Mouse (Mus musculus) T-helper 2 cell (primary cell): ENCODE results near the gene Ankrd13b.

Experiments used
- in situ Hi-C: fragments of 300-600 bp; cut with MboI, MseI; formaldehyde crosslinking; loops from one replicate; pipeline ENCODE4 v1.15.1; 2025; ENCODE audit warnings: high pct_unique_total_duplicates

Gene Ankrd13b

DNA sequence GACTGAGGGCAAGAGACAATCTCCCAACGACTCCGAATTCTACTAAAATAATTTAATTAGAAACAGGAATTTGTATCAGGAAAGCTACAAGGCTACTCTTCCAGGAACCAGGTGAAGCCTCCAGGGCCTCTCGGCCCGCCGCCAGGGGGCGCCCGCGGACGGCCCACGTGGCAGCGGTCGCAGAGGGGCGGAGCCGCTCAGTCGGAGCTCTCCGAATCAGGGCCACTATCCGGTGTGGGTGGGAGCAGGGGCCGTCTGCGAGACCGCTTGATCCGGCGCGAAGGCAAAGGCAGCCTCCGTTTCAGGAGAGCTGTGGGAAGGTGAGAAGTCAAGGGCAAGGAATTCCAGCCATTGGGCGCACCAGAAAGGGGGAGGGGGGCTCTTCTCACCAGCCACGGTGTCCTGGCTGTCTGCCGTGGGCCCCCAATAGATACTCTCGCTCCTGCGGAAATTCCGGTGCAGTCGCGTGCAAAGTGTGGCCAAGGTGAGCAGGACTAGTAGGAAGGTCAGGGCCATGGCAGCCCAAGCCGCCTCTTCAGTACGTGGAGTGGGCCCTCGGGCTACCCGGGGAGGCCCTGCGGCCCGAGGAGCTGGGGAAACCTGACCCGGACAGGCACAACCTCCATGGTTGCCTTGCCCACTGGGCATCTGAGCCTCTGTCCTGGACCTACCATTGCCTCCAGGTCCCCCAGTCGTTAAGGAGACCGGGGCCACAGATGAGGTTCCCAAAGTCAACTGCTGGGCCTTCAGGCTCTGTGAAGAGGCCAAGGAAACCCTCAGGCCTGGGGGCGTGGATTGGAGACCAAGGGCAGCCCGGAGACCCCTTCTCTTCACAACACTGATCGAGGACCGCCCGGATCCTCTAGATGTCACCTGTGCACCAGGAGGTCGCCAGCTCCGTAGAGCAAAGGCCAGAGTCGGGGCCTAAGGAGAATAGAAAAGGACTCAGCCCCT lies 18.9 kb upstream of the Ankrd13b start:
- in situ Hi-C loops = no loop called here

DNA sequence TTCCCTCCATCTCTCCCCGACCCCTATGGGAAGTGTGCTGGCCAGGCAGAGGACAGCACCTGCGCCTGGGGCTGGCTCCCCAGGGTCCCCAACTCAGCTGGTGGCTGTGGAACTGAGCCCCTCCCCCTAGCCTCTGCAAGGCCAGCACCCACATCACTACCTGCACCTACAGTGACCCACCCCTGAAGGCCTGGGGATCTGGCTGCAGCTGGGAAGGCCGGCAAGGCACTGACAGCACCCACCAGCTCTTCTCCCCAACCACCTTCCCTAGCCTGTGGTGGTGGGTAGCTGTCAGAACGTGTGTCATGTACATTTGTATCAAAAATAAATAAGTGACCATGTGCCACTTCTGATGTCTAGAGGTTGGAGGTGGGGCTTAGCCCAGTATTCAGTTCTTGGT lies 17.9 kb upstream of the Ankrd13b start:
- in situ Hi-C loops = no loop called here

DNA sequence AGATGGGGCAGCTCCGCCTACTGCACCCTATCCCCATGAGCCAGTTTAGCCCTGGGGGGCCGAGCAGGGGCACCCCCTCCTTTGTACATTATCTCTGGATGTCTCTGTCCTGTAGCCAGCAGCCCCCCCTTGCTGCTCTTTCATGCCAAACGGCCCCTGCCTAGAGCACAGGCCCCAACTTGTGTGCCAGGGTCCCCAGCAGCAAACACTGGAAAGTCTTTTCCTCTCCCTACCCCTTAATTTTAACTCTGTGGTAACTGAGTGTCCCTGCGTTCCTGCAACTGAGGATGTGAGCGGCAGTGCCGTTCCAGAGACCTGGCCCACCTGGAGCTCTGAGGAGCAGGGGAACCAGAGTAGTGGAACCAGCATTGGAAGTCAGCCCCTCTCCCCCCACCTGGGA lies 17.5 kb upstream of the Ankrd13b start:
- in situ Hi-C loops = no loop called here

DNA sequence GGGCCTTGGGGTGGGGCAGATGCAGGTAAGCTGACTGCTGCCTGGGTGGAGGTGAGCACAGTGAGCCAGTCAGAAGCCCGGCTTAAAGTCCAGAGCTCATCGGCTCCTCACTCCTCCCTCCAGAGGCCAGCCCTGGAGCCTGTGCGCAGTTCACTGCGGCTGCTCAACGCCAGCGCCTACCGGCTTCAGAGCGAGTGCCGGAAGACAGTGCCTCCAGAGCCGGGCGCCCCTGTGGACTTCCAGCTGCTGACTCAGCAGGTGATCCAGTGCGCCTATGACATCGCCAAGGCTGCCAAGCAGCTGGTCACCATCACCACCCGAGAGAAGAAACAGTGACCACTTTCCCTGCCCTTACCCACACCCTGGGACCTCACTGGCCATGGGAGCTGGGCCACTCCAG lies 16.8 kb upstream of the Ankrd13b start:
- in situ Hi-C loops = no loop called here

DNA sequence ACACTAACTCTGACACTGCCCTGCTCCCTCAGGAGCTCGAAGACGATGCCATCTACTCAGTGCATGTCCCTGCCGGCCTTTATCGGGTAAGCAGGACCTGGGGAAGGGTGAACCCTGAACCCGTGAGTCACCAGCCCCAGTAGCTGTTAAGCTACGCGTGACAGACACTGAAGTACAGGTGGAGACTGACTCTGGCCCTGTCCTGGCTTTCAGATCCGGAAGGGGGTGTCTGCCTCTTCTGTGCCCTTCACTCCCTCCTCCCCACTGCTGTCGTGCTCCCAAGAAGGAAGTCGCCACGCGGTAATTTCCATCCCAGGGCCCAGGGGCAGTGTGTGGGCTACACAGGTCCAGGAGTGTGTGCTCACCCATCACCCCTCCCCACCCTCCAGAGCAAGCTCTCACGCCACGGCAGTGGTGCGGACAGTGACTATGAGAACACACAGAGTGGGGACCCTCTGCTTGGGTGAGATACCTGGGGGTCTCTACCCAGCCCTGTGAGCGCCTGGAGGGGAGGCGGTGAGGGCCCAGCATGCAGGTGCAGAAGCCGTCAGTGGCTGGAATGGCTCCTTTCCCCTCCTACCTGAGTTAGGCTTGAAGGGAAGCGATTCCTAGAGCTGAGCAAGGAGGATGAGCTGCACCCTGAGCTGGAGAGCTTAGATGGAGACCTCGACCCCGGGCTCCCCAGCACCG lies 16.0 kb upstream of the Ankrd13b start:
- in situ Hi-C loops = no loop called here

DNA sequence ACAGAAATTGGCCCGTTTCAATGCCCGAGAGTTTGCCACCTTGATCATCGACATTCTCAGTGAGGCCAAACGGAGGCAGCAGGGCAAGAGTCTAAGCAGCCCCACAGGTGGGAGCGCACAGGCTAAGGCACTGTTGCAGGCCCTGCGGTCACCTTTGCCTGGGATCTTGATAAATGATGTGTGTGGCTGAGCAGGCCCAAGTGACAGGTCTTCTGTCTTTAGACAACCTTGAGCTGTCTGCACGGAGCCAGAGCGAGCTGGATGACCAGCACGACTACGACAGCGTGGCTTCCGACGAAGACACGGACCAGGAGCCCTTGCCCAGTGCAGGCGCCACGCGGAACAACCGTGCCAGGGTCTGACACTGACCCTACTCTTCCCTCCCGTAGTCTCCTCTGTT lies 14.9 kb upstream of the Ankrd13b start:
- in situ Hi-C loops = no loop called here

DNA sequence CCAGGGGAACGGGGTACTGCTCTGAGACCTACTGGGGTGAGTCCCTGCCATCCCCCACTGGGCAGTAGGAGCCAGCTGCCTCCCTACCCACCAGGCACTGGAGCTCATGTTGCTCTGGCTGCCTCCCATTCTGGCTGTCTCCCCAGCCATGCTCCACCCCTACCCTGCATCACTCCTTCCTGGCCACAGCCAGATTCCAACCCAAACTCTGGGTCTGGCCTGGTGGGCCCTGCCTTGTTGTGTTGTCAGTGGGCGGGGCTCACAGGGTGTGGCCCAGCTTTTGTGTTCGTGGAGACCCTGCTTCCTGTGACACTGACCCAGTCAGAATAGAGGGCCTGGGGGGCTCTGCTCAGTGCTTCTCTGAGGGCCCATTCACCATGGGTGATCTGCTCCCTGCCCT lies 14.0 kb upstream of the Ankrd13b start:
- in situ Hi-C loops = no loop called here

DNA sequence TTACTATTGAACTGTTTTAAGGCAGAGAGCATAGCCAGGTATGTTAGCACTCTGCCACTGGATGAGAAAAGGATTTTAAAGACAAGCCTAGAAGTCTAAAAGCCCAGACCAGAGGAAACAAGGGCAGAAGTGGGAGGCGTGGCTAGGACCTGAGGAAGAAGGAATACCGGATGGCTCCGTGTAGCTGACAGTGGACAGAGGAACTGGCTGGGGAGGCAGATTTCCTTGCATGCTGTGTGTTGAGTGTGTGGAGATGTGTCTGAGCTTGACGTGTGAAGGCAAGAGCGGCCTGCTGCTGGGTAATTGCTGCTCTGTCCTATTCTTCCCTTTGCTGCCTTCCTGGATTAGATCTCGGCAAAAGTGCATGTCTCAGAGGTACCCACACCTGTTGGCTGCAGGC lies 13.0 kb upstream of the Ankrd13b start:
- in situ Hi-C loops = no loop called here

DNA sequence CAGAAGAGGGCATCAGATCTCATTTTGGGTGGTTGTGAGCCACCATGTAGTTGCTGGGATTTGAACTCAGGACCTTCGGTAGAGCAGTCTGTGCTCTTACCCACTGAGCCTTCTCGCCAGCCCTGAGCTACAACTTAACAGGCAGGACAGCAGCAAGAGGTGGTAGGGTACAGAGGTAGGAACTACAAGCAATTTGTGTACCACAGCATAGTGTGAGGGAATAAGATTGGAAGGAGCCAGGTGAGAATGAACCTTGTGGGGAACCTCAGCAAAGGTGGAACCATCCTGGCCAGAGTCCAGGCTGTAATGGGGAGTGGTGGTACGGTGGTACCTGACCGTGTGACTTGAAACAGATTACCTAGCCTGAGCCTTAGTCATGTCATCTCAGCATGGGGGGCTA lies 12.5 kb upstream of the Ankrd13b start:
- in situ Hi-C loops = no loop called here

DNA sequence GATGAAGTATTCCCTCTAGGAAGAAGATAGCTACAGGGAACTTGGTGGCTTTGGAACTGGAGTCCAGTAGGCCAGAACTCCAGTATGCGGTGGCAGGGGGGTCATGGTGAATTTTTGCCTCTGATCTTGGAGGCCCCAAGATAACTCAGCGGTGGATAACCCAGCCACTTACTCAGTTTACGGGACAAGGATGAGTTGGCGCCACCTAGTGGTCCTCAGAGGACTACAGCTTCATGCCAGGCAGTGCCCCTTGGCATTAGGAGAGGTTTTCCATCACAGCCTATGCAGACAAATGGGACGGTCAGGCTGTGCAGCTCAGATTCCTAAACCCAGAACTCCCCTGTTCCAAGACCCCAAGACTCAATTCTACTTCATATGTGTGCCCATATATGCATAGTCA lies 11.9 kb upstream of the Ankrd13b start:
- in situ Hi-C loops = no loop called here

DNA sequence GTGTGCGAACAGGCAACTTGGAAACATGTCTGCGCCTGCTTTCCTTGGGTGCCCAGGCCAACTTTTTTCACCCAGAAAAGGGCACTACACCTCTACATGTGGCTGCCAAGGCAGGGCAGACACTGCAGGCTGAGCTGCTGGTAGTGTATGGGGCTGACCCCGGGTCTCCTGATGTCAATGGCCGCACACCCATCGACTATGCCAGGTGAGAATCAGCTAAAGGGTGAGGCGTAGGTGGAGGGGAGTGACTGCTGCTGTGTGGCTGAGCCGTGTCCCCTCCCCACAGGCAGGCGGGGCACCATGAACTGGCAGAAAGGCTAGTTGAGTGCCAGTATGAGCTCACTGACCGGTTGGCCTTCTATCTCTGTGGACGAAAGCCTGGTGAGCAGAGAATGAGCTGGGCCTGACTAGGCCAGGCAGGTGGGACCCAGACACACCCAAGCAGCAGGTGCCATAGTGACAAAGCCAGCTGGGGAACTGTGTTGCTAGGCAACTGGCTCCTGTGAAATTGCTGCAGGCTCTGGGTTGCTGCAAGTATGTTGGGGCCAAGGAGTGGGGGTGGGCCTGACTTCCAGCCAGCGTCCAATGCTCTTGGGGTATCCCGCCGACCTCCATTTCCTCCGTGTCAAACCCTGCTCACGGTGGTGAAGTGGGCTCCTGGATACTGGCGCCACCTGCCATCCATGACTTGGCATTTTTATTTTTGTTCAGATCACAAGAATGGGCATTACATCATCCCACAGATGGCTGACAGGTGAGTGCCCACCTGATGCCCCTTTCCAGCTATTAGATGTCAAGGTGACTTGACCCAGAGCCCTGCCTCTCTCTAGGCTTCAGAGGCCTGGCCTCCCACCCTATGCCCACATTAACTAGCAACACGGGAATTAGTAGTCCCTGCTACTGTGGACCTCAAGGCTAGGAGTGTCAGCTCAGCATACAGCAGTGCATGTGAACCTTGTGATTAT lies 11.2 kb upstream of the Ankrd13b start:
- in situ Hi-C loops = no loop called here

DNA sequence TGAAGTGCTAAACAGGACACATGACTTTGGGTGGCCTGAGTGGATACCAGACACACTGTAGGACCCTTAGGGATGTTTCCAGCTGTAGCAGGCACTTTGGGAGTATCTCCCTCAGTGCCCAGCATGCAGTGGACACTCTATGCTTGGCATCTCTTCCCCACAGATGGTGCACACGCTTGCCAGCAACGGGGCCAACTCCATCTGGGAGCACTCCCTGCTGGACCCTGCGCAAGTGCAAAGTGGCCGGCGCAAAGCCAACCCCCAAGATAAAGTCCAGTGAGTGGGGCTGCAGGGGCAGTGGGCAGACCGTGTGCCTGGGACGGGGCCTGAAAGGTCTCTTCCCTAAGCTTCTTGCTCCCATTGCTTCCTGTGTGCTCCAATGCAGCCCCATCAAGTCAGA lies 9.9 kb upstream of the Ankrd13b start:
- in situ Hi-C loops = no loop called here

DNA sequence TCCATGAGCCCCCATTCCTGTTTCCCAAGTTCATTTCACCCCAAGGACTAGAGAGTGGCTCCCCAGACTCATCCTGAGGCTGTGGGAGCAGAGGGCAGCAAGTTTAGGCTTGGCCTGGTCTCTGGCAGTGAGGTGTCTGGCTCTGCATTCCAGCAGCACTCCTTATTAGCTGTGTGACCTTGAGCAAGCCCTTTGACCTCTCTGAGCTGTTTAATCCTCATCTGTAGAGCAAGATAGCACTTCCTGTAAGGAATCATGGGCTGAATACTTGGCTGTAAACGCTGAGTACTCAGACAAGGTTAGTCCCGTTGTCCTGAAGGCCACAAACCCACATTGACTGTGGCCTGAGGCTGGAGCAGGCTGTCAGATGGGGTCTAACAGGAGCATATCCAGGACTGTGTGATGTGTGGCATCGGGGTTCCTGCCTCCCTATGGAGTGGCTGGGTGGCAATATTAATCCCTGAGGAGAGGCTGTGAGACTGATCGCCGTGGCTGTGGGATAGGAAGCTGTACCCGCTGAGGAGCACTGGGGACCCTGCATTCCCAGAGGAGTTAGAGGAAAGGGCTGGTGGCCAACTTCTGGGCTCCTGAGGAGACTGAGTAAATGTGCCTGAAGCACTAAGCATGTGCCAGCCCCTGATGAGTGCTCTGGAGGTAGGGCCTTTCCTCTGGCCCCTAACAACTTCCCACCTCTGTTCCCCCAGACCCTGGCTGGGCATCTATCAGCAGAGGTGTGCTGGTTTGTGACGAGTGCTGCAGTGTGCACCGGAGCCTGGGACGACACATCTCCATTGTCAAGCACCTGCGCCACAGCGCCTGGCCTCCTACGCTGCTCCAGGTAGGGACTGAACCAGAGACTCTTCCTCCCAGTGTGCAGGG lies 9.0 kb upstream of the Ankrd13b start:
- in situ Hi-C loops = no loop called here

DNA sequence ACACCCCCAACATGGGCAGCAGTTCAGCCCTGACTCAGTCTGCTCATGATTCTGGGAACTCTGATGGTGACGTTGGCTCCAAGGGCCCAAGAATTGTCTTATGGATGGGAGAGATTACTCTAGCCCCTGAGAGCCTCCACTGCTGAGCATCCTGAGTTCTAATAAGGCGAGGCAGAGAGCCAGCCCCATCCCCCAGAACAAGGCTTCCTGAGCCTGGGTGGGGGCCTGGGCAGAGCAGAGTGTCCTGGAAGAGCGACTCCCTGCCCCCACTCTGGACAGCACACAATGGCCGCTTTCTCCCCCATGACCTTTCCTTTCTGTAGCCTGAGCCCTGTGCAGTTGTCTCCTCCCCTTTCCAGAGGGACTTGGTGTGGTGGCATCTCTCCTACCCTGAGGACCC lies 8.4 kb upstream of the Ankrd13b start:
- in situ Hi-C loops = no loop called here

DNA sequence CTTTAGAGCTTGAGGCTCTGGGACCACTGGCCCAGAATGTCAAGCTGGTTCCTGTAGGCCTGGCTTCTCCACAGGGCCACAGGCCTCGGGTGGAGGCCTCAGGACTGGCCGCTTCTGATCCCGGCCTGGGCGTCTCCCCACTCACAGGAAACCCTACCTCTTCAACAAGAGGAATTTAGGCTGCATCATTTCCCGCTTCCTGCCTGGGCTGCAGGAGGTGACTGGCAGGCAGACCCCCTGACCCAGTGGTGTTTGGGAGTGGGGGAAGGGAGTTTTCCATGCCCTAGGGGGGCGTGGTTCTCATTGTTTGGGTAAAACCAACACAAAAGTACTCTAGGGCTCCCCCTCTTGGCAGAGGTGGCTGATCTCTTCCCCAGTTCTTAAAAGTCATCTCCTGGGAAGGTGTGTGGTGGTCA lies 7.9 kb upstream of the Ankrd13b start:
- in situ Hi-C loops = no loop called here

DNA sequence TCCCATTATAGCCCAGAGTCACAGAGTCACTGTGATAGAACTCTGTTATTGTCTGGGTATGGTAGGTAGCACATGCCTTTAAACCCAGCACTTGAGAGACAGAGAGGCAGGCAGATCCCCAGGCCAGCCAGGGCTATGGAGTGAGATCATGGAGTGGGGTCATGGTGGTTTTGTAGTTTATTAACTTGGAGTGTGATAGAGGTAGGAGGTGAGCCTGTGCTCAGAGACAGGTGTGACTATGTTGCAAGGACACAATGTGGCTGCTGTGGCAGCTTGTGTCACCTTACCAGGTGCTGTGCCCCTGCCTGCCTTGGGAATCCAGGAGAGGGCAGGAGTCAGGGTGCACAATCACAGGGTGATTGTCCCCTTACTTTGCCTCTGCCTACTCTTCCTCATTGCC lies 6.0 kb upstream of the Ankrd13b start:
- in situ Hi-C loops = no loop called here

DNA sequence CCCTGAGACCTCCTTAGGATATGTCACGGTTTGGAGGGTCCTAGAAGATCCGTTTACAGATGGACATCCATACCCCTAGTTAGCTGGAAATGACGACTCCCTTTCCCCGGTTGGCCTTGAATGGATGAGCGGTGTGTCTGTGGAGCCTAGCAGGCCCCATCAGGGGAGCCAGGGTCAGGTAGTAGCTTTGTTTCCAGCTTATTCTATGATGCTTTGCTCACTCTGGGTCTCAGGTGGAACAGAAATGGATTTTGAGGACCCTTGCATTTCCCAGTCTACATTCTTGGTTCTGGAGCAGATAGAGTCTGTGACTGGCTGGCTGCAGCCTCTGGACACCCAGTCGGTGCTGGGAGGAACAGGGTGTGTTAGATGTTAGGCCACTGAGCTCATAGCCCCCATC lies 5.3 kb upstream of the Ankrd13b start:
- in situ Hi-C loops = no loop called here

DNA sequence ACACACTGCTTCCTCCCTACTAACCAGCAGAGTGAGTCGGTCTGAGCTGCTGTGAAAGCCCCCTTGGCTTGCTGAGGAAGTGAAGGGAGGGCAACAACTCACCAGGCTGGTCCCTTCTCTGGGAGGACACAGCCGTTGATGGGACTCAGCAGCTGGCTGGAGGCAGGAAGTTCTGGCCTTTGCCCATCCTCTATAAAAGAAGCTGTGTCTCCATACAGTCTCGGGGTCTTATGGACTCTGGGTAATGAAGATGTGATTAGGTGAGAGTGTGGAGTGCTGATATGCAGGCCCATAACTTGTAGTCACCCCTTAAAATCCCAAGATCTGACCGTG lies 4.8 kb upstream of the Ankrd13b start:
- in situ Hi-C loops = no loop called here

DNA sequence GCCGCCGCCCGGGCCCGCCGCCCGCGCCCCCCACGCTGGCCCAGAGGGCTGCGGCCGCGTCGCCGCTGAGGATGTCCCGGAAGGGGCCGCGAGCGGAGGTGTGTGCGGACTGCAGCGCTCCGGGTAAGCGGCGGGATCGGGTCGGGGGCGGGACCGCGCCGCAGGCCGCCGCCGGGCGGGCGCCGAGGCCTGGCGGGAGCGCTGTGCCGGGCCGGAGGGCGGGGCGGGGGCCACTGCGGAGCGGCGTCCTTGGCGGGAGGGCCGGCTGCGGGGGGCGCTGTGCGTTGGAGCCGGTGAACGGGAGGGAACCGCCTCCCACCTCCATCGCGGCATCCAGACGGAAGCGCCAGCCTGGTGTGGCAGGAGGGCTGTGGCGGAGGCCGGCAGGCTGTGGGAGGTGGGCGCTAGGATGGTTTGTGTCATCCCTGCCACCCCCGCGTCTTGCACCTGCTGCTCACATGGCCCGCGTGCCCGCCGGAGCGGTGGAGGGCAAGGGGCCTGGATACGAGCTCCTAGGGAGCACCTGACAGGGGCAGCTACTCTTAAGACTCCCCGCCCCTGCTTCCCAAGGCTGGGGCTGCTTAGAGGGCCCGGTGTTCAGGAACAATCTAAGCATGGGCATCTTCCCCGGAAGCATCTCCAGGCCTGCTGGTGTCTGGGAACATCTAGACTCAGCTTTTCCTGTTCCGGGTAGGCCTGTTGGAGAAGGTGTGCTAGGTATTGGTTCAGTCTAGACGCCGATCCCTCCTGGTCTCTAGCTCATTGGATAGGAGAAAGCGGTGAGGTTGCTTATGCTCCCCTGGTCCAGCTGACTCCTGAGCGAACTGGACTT lies 4.2 kb upstream of the Ankrd13b start, which contains the start of gene Git1:
Gene Git1 (plus strand): TSS at position 51 of the 832 bp plus-strand sequence.
- in situ Hi-C loops = no loop called here

DNA sequence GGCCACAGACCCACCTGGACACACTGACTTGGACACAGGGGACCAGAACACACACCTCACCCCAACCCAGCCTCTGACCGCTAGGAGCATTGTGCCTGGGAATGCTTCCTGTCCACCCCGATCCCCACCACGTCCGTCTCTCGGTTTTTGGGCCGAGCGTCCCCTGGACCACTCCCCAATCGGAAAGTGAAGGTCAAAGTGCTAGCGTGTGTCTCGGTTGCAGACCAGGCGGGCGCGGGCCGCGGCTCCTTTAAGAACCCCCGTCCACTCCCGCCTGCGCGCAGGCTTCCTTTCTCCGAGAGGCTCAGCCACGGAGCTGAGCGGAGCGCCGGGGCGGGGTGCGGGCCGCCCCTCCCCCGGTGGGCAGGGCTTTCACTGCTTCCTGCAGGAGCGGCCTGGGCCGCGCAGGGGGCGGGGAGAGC lies 3.4 kb upstream of the Ankrd13b start:
- in situ Hi-C loops = no loop called here
